Mouse (Mus musculus): ENCODE measurements around the gene Polr2a. TPM values are rescaled to one million over a fixed set of nuclear protein-coding genes. Genes with fewer than 3 reads are reported as not detected.
A peak's percentile ranks its signal among the peaks of the same experiment; 100 is the strongest.

Gene Polr2a
- total RNA-seq, 2 experiments from 2014 or later: 35.6 to 37.5 TPM

DNA sequence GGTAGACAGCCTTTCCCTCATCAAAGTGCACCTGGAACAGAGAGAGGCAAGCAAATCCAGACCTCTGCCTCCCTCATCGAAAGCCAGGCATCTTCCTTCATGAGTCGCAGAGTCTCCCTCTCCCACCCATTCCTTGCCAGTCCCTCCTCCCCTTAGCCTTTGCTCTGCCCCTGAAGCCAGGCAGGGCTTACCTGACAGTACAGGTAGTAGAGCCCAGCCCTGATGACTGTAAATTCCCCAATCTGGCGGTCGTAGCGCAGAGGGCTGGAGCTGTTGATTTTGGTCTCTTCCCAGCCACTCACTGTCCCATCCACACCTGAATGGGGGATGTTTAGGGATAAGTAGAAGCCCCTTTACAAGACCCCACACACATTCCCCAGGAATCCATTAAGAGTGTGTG, 71.4 kb downstream of the Polr2a start:
- DNase-seq: no peak
- intact Hi-C loops (cut with DNase I): no loop called here

- intact Hi-C loops (cut with DNase I): no loop called here
- DNase-seq: peak; percentile 88 to 92
These were observed 72.1 kb downstream of the Polr2a start for GRCm38 (mm10) chr11:69686377-69686776.

- intact Hi-C loops (cut with DNase I): no loop called here
- DNase-seq: peak; percentile 81 to 85
These were observed 72.8 kb downstream of the Polr2a start, which contains the start of gene Tnfsf13 for GRCm38 (mm10) chr11:69685526-69686148. TSS of gene Tnfsf13 (minus strand) at chr11:69685784.

- no peak for DNase-seq
- intact Hi-C loops (cut with DNase I): loop anchor here (5.0 kb wide), 1 partner anchor 192 kb away; the partner anchor contains the start of gene Tmem95
These were observed 73.5 kb downstream of the Polr2a start for GRCm38 (mm10) chr11:69684936-69685335.

DNA sequence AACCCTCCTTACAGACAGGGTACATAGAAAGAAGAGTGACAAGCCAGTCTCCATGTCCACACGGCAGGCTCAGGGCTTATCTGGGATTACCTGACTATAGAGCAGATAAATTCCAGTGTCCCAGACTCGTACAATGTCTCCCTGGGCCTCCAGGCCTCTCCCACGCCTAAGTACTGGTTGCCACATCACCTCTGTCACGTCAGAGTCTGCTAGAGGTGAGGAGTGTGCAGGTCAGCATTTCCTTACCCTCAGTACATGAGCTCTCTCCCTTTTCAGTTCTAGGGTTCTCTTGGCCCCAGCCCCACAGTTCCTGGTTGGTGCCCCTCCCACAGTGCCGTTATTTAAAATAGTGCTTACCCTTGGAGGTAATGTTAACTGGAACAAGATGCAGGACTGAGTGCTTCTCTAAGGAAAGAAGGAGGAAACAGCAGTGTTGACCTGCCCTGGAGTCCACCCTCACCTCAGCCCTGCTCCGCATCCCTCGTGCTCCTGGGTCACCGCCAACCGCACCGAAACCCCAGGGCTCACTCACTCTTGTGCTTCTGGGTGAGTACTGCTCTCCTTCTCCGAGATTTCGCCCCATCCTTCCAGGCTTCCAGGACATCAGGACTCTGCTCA, 74.2 kb downstream of the Polr2a start:
- no peak for DNase-seq
- intact Hi-C loops (cut with DNase I): loop anchor here (5.0 kb wide), 1 partner anchor 193 kb away; the partner anchor contains the start of gene Tmem95

Other genes starting within 250 kb of the Polr2a start
- gene Dnah2, start 209.5 kb downstream of the Polr2a start, total RNA-seq (2021): under 1 TPM; 0.07 to 0.38 TPM
- 10 to 100 TPM; 60.5 to 70.3 TPM for gene Efnb3, start 198.4 kb downstream of the Polr2a start, total RNA-seq (2021)
- 1 to 10 TPM; 4.3 to 6.5 TPM for gene Wrap53, start 178.4 kb downstream of the Polr2a start, total RNA-seq (2021)
- gene Trp53, start 178.3 kb downstream of the Polr2a start, total RNA-seq (2021): 10 to 100 TPM; 22.1 to 27.3 TPM
- 10 to 100 TPM; 31.8 to 31.9 TPM for gene Atp1b2, start 152.7 kb downstream of the Polr2a start, total RNA-seq (2021)
- gene Shbg, start 140.7 kb downstream of the Polr2a start, total RNA-seq (2021): not detected
- 1 to 10 TPM; 1.6 to 2.5 TPM for gene Sat2, start 136.6 kb downstream of the Polr2a start, total RNA-seq (2021)
- 10 to 100 TPM; 69.2 to 71.6 TPM for gene Fxr2, start 125.6 kb downstream of the Polr2a start, total RNA-seq (2021)
- not detected for gene Sox15, start 103.3 kb downstream of the Polr2a start, total RNA-seq (2021)
- gene Mpdu1, start 96.0 kb downstream of the Polr2a start, total RNA-seq (2021): 10 to 100 TPM; 20.9 to 21.6 TPM
- gene Cd68, start 92.5 kb downstream of the Polr2a start, total RNA-seq (2021): 1 to 10 TPM; 5.6 to 7.5 TPM
- 100 to 1,000 TPM; 236 to 287 TPM for gene Eif4a1, start 86.2 kb downstream of the Polr2a start, total RNA-seq (2021)
- gene Senp3, start 76.6 kb downstream of the Polr2a start, total RNA-seq (2021): 10 to 100 TPM; 39.7 to 42.1 TPM
- 1 to 10 TPM; 2.7 to 3.2 TPM for gene Tnfsf13, start 72.9 kb downstream of the Polr2a start, total RNA-seq (2021)
- 10 to 100 TPM; 14.8 to 20.2 TPM for gene Tnfsf12, start 62.8 kb downstream of the Polr2a start, total RNA-seq (2021)
- gene Tnfsfm13, start 62.5 kb downstream of the Polr2a start, total RNA-seq (2021): 1 to 10 TPM; 2.9 to 4.1 TPM
- gene Slc35g3, start 3.3 kb upstream of the Polr2a start, total RNA-seq (2021): under 1 TPM in 1 of 2 experiments, not detected in 1; 0.12 TPM
- 10 to 100 TPM; 36.5 to 43.3 TPM for gene Zbtb4, start 7.3 kb upstream of the Polr2a start, total RNA-seq (2021)
- 1 to 10 TPM; 5.4 to 6.0 TPM for gene Chrnb1, start 37.3 kb upstream of the Polr2a start, total RNA-seq (2021)
- gene Fgf11, start 43.2 kb upstream of the Polr2a start, total RNA-seq (2021): 1 to 10 TPM; 2.6 to 2.8 TPM
- gene Tmem102, start 47.0 kb upstream of the Polr2a start, total RNA-seq (2021): under 1 TPM; 0.54 to 0.65 TPM
- gene Gm39566, start 56.7 kb upstream of the Polr2a start, total RNA-seq (2021): not detected
- not detected for gene Spem2, start 59.8 kb upstream of the Polr2a start, total RNA-seq (2021)
- gene Spem1, start 63.5 kb upstream of the Polr2a start, total RNA-seq (2021): not detected
- gene Nlgn2, start 79.1 kb upstream of the Polr2a start, total RNA-seq (2021): 10 to 100 TPM in 1 of 2 experiments, 1 to 10 TPM in 1; 7.9 to 10.4 TPM
- 100 to 1,000 TPM; 134 to 138 TPM for gene Tmem256, start 79.9 kb upstream of the Polr2a start, total RNA-seq (2021)
- 10 to 100 TPM; 34.0 to 35.9 TPM for gene Plscr3, start 87.7 kb upstream of the Polr2a start, total RNA-seq (2021)
- under 1 TPM in 1 of 2 experiments, not detected in 1; 0.24 TPM for gene Tnk1, start 100.1 kb upstream of the Polr2a start, total RNA-seq (2021)
- gene Tmem95, start 119.4 kb upstream of the Polr2a start, total RNA-seq (2021): not detected
- 1 to 10 TPM; 3.1 to 3.8 TPM for gene Kctd11, start 122.8 kb upstream of the Polr2a start, total RNA-seq (2021)
- 1 to 10 TPM; 2.3 to 6.8 TPM for gene Acap1, start 136.9 kb upstream of the Polr2a start, total RNA-seq (2021)
- 1 to 10 TPM in 1 of 2 experiments, under 1 TPM in 1; 0.95 to 1.1 TPM for gene 2810408A11Rik, start 142.3 kb upstream of the Polr2a start, total RNA-seq (2021)
- gene Neurl4, start 142.4 kb upstream of the Polr2a start, total RNA-seq (2021): 10 to 100 TPM; 43.5 to 45.8 TPM
- 10 to 100 TPM; 28.8 to 30.6 TPM for gene Gps2, start 155.3 kb upstream of the Polr2a start, total RNA-seq (2021)
- gene Eif5a, start 163.3 kb upstream of the Polr2a start, total RNA-seq (2021): 100 to 1,000 TPM; 434 to 455 TPM
- 10 to 100 TPM; 14.4 to 21.8 TPM for gene Ybx2, start 177.2 kb upstream of the Polr2a start, total RNA-seq (2021)
- 100 to 1,000 TPM; 206 to 234 TPM for gene Slc2a4, start 189.6 kb upstream of the Polr2a start, total RNA-seq (2021)
- gene Cldn7, start 206.1 kb upstream of the Polr2a start, total RNA-seq (2021): under 1 TPM in 1 of 2 experiments, not detected in 1; 0.48 TPM
- gene Ctdnep1, start 222.5 kb upstream of the Polr2a start, total RNA-seq (2021): 100 to 1,000 TPM; 143 to 147 TPM
- 10 to 100 TPM; 52.4 to 59.0 TPM for gene Elp5, start 223.9 kb upstream of the Polr2a start, total RNA-seq (2021)
- 100 to 1,000 TPM; 249 to 257 TPM for gene Gabarap, start 232.5 kb upstream of the Polr2a start, total RNA-seq (2021)
- 10 to 100 TPM; 27.4 to 31.5 TPM for gene Phf23, start 237.1 kb upstream of the Polr2a start, total RNA-seq (2021)
- gene Dvl2, start 242.0 kb upstream of the Polr2a start, total RNA-seq (2021): 1 to 10 TPM; 7.2 to 9.2 TPM